In genomic region chr11:83270842-83271150, GRCm38 (mm10) we compare ENCODE assay signal across 8 mouse cellular contexts. TPM values are rescaled to one million over a fixed set of nuclear protein-coding genes. Genes with fewer than 3 reads are reported as not detected.
DNase-seq lines count a peak whose midpoint lies in the region; ATAC-seq and TF ChIP-seq lines count a peak whose summit lies in the region.

No protein-coding gene starts in this region.

- peak overlapping the region; percentile 75 for H3K4me3 ChIP-seq in layer of hippocampus, adult 2 months
- H3K4me3 ChIP-seq in embryonic facial prominence, embryonic 15.5 days (replicated peaks) = peak overlapping the region; percentile 55
- peak overlapping the region; percentile 40 for H3K4me3 ChIP-seq in limb, embryonic 12.5 days (replicated peaks)
- peak overlapping the region; percentile 51 for H3K4me3 ChIP-seq in neural tube, embryonic 13.5 days

- peak overlapping the region; percentile 99 for H3K27ac ChIP-seq in layer of hippocampus, adult 2 months
- H3K27ac ChIP-seq in embryonic facial prominence, embryonic 15.5 days (replicated peaks) = no peak overlapping the region
- H3K27ac ChIP-seq in limb, embryonic 12.5 days = peak overlapping the region; percentile 87
- peak overlapping the region; percentile 89 for H3K27ac ChIP-seq in neural tube, embryonic 13.5 days (replicated peaks)

- DNase-seq in layer of hippocampus, adult 2 months (ENCODE audit: low spot score in 2 of 2) = no peak
- DNase-seq in layer of hippocampus, adult 8-10 months (ENCODE audit: low spot score in 2 of 2) = no peak
- DNase-seq in spleen, postnatal 10 days (ENCODE audit: low spot score in 2 of 2) = no peak
- DNase-seq in cerebellum, postnatal 14 days = no peak

- no peaks in the 10 kb centered on the region for H3K4me1 ChIP-seq in embryonic facial prominence, embryonic 15.5 days
- no peaks in the 10 kb centered on the region for H3K4me1 ChIP-seq in limb, embryonic 12.5 days (replicated peaks)
- H3K4me1 ChIP-seq in neural tube, embryonic 13.5 days (replicated peaks) = peaks cover 8% of the 10 kb centered on the region

- H3K36me3 ChIP-seq in embryonic facial prominence, embryonic 15.5 days = no peaks in the 10 kb centered on the region
- no peaks in the 10 kb centered on the region for H3K36me3 ChIP-seq in limb, embryonic 12.5 days
- no peaks in the 10 kb centered on the region for H3K36me3 ChIP-seq in neural tube, embryonic 13.5 days

- no peaks in the 10 kb centered on the region for H3K27me3 ChIP-seq in embryonic facial prominence, embryonic 15.5 days
- H3K27me3 ChIP-seq in limb, embryonic 12.5 days = no peaks in the 10 kb centered on the region
- no peaks in the 10 kb centered on the region; the same call in 1 of the 2 replicates for H3K27me3 ChIP-seq in neural tube, embryonic 13.5 days

- peak overlapping the region; percentile 69 for H3K4me2 ChIP-seq in embryonic facial prominence, embryonic 15.5 days (replicated peaks)
- peak overlapping the region; percentile 62 for H3K4me2 ChIP-seq in limb, embryonic 12.5 days
- H3K4me2 ChIP-seq in neural tube, embryonic 13.5 days = peak overlapping the region; percentile 64

- TF ChIP-seq CTCF in layer of hippocampus, adult 2 months (conservative IDR thresholded peaks at IDR 0.05) = no peak

- H3K9me3 ChIP-seq in embryonic facial prominence, embryonic 15.5 days (replicated peaks) = no peaks in the 10 kb centered on the region
- H3K9me3 ChIP-seq in limb, embryonic 12.5 days = no peaks in the 10 kb centered on the region
- H3K9me3 ChIP-seq in neural tube, embryonic 13.5 days = no peaks in the 10 kb centered on the region

- ATAC-seq in embryonic facial prominence, embryonic 15.5 days (ENCODE audit: insufficient number of reproducible peaks, low FRiP score, low TSS enrichment, low read depth) = peak; percentile 21; the same call in 1 of the 2 replicates
- ATAC-seq in limb, embryonic 12.5 days (ENCODE audit: insufficient number of reproducible peaks, insufficient read depth, low FRiP score, low TSS enrichment, low read depth) = peak; percentile 4; the same call in 1 of the 2 replicates
- ATAC-seq in neural tube, embryonic 13.5 days (ENCODE audit: low read depth) = peak; percentile 74
- no peak for ATAC-seq in activated CD4-positive, CD25-positive, alpha-beta regulatory T cell, adult 4 months

- H3K9ac ChIP-seq in embryonic facial prominence, embryonic 15.5 days = peak overlapping the region; percentile 51
- H3K9ac ChIP-seq in limb, embryonic 12.5 days (replicated peaks) = peak overlapping the region; percentile 53
- H3K9ac ChIP-seq in neural tube, embryonic 13.5 days = peak overlapping the region; percentile 77

- WGBS in embryonic facial prominence, embryonic 15.5 days = under 1% methylated on average over 6 of the region's 6 CpGs
- under 1% methylated on average over 6 of the region's 6 CpGs for WGBS in limb, embryonic 12.5 days
- WGBS in neural tube, embryonic 13.5 days = 0% methylated on average over 6 of the region's 6 CpGs

RNA-seq across cellular contexts. Expression of gene Slfn14, which starts 15.7 kb away (rescaled TPM):
- total RNA-seq in layer of hippocampus, adult 2 months (2021) = not detected
- under 1 TPM in 1 of 4 experiments, not detected in 3; 0.09 TPM for total RNA-seq in layer of hippocampus, adult 8-10 months (2022)
- polyA plus RNA-seq in embryonic facial prominence, embryonic 15.5 days (2015; fragmentation: Nextera tagmentation; extraction: Ambion mirVana) = 0.05 and 0.14 TPM in 2 replicates
- polyA plus RNA-seq in limb, embryonic 12.5 days (2016; fragmentation: Nextera tagmentation; extraction: Ambion mirVana) = 0.63 and 0.88 TPM in 2 replicates
- 0.08 TPM in 1 of 2 replicates, not detected in the other for polyA plus RNA-seq in neural tube, embryonic 13.5 days (2015; fragmentation: Nextera tagmentation; extraction: Ambion mirVana)
- polyA plus RNA-seq in activated CD4-positive, CD25-positive, alpha-beta regulatory T cell, adult 4 months (2017; shearing (Covaris generic)) = not detected

RNA-seq across cellular contexts. Expression of gene Ap2b1, which starts 28.0 kb away (rescaled TPM):
- total RNA-seq in layer of hippocampus, adult 2 months (2021) = 100 to 1,000 TPM; 319 to 331 TPM
- total RNA-seq in layer of hippocampus, adult 8-10 months (2022) = 100 to 1,000 TPM; 281 to 326 (median 296) TPM
- 47.3 and 53.9 TPM in 2 replicates for polyA plus RNA-seq in embryonic facial prominence, embryonic 15.5 days (2015; fragmentation: Nextera tagmentation; extraction: Ambion mirVana)
- 56.1 and 62.6 TPM in 2 replicates for polyA plus RNA-seq in limb, embryonic 12.5 days (2016; fragmentation: Nextera tagmentation; extraction: Ambion mirVana)
- polyA plus RNA-seq in neural tube, embryonic 13.5 days (2015; fragmentation: Nextera tagmentation; extraction: Ambion mirVana) = 115 and 118 TPM in 2 replicates
- 10 to 100 TPM; 51.1 to 58.1 TPM for polyA plus RNA-seq in activated CD4-positive, CD25-positive, alpha-beta regulatory T cell, adult 4 months (2017; shearing (Covaris generic))

RNA-seq across cellular contexts. Expression of gene Pex12, which starts 31.6 kb away (rescaled TPM):
- 10 to 100 TPM; 11.0 to 11.2 TPM for total RNA-seq in layer of hippocampus, adult 2 months (2021)
- 10 to 100 TPM in 2 of 4 experiments, 1 to 10 TPM in 2; 8.8 to 15.2 (median 12.2) TPM for total RNA-seq in layer of hippocampus, adult 8-10 months (2022)
- polyA plus RNA-seq in embryonic facial prominence, embryonic 15.5 days (2015; fragmentation: Nextera tagmentation; extraction: Ambion mirVana) = 14.1 and 14.4 TPM in 2 replicates
- 11.8 and 13.7 TPM in 2 replicates for polyA plus RNA-seq in limb, embryonic 12.5 days (2016; fragmentation: Nextera tagmentation; extraction: Ambion mirVana)
- 19.8 and 21.3 TPM in 2 replicates for polyA plus RNA-seq in neural tube, embryonic 13.5 days (2015; fragmentation: Nextera tagmentation; extraction: Ambion mirVana)
- polyA plus RNA-seq in activated CD4-positive, CD25-positive, alpha-beta regulatory T cell, adult 4 months (2017; shearing (Covaris generic)) = 10 to 100 TPM; 12.2 to 16.4 TPM
